Mouse (Mus musculus): ENCODE measurements around the gene Sp6. TPM values are rescaled to one million over a fixed set of nuclear protein-coding genes. Genes with fewer than 3 reads are reported as not detected.
A peak's percentile ranks its signal among the peaks of the same experiment; 100 is the strongest.

Sp6 gene
- total RNA-seq, 2 experiments from 2014 or later, result 0.13 TPM; not detected in 1

DNA sequence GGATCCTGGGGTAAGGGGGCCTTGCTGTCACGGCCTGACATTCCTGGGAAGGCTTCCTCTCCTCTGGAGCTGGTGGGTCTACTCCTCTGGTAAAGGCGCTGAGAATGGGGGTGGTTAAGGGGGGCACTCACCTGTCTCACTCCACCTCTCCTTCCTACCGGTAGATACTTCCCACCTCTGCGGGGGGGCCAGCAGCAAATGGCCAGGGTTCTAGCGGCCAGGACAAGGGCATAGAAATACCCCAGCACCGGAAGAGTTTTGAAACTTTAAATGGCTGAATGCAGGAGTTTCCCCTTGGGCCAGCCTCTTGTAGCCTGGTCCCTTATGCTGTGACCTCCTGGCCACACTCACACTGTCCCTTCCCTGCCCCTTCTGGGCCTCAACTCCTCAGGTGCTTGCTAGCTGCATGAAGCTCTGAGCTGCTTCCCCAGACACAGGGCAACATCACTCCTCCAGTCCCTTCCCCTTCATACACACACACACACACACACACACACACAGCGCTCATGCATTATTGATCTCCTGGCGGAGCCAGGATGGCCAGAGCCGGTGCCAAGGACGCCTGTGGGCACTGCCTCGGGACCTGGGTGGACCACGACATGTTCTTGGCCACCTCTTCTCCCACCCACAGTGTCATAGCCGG is 37.9 kb downstream of the Sp6 start:
- ATAC-seq (ENCODE audit: poor library complexity, severe bottlenecking), result peak; percentile 17

- peak; percentile 70 for ATAC-seq (ENCODE audit: poor library complexity, severe bottlenecking)
These were observed 39.0 kb downstream of the Sp6 start for GRCm38 (mm10) chr11:97052219-97052646.

DNA sequence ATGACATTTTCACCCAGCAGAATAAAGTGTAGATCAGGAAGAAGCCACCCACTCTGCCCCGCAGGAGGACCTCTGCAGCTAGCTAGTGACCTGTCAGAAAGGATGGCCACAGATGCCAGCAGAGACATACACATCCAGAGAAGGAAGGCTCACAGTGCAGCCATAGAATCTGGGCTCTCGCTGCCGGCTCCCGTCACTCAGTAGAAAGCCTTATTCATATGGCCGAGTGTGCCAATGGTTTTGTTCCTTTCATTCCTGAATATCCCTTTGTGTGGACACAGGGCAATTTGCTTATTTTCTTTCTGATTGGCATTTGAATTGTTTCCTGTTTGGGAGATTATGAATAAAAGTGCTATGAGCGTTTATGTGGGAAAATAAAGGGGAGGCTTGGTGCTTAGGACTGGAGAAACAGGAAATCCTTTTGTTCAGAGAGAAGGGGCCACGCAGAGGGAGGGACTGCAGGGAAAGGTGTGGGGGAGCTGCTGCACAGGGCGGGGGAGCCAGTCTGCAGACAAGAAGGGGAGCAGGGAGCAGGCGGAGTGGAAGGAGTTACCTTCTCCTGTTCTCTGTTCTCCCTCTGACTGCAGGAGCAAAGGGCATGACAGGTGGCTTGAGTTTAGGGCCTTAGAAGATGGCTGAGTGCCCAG is 50.2 kb downstream of the Sp6 start:
- no peak for ATAC-seq (ENCODE audit: poor library complexity, severe bottlenecking)

DNA sequence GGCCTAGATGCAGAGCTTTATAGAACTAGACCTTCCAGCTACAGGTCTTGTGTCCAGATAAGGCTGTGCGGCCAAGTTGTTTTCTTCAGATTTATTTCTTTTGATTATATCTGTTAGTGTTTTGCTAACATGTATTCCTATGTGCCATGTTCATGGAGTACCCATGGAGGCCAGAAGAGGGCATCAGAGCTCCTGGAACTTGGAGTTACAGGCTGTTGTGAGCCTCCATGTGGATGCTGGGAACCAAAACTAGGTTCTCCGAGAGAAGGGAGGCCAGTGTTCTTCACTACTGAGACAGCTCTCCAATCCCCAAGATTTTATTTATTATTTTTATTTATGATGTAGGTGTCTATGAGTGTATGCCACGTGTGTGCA is 50.7 kb downstream of the Sp6 start:
- no peak for ATAC-seq (ENCODE audit: poor library complexity, severe bottlenecking)

DNA sequence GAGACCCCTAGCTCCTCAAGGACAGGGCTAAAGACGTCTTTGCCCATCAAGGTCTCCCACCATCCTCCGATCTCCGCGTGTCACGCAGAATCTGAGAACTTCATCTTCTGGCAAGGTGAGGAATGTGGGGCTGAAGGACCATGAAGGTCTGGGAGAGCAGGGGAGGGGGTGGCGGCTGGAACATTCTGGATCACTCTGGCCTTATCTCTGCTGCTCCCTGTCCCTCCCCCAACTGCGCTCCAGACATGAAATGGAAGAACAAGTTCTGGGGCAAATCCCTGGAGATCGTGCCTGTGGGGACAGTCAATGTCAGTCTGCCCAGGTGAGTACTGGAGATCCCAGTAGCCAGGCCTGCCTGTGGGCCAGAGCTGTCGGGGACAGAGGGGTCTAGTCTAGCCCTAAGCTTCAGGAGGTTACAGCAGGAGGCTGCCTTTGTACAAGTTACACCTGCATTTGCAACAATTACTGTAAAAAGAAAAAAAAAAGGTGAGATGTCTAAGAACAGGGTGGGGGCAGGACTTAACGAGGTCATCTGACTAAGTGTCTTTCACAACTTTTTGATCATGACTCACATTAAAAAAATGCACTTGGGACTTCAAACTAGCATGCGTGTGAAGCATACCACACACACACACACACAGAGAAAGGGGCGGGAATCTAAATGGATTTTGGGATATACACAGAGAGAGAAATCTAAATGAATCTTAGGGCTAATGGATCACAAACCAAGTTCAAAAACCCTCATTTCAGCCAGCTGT is 52.5 kb downstream of the Sp6 start:
- ATAC-seq (ENCODE audit: poor library complexity, severe bottlenecking), result no peak

- no peak for ATAC-seq (ENCODE audit: poor library complexity, severe bottlenecking)
These were observed 53.6 kb downstream of the Sp6 start for GRCm38 (mm10) chr11:97066656-97067360.

DNA sequence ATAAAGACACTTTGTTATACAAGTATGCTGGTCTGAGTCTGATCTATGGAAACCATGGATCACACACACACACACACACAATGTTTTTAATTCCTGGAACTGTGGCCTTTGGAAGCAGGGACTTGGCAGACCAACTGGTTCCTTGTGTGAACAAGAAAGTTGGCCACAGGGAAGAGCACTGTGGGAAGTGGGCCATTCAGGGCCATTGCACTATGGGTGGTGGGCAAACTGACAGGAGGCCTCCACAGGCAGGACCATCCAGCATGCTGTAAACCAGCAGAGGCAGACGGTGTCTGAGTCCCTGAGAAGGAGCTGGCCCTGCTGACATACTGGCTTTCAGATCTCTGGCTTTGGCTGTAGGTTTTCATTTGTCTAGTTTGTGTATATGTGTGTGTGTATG is 56.1 kb downstream of the Sp6 start:
- ATAC-seq (ENCODE audit: poor library complexity, severe bottlenecking), result no peak

GRCm38 (mm10) chr11:97069770-97070169 is 56.6 kb downstream of the Sp6 start:
- no peak for ATAC-seq (ENCODE audit: poor library complexity, severe bottlenecking)

- ATAC-seq (ENCODE audit: poor library complexity, severe bottlenecking), result no peak
These were observed 57.9 kb downstream of the Sp6 start for GRCm38 (mm10) chr11:97071129-97071528.

- peak; percentile 47 for ATAC-seq (ENCODE audit: poor library complexity, severe bottlenecking)
These were observed 59.3 kb downstream of the Sp6 start for GRCm38 (mm10) chr11:97072533-97072932.

- no peak for ATAC-seq (ENCODE audit: poor library complexity, severe bottlenecking)
These were observed 61.0 kb downstream of the Sp6 start for GRCm38 (mm10) chr11:97074235-97074634.

Other genes with a start within 250 kb of the Sp6 start
- gene Snx11, start 235.8 kb upstream of the Sp6 start, total RNA-seq (2015), result 8.3 and 10.3 TPM in 2 replicates
- 25.5 and 27.4 TPM in 2 replicates for gene Snx11, start 235.8 kb upstream of the Sp6 start, total RNA-seq (2017)
- gene Cbx1, start 224.3 kb upstream of the Sp6 start, total RNA-seq (2015), result 37.7 and 39.2 TPM in 2 replicates
- gene Cbx1, start 224.3 kb upstream of the Sp6 start, total RNA-seq (2017), result 60.2 and 60.5 TPM in 2 replicates
- 30.0 and 32.6 TPM in 2 replicates for gene Nfe2l1, start 183.4 kb upstream of the Sp6 start, total RNA-seq (2015)
- 30.2 and 31.1 TPM in 2 replicates for gene Nfe2l1, start 183.4 kb upstream of the Sp6 start, total RNA-seq (2017)
- gene Copz2, start 163.5 kb upstream of the Sp6 start, total RNA-seq (2015), result 2.0 and 4.2 TPM in 2 replicates
- 0.28 and 0.92 TPM in 2 replicates for gene Copz2, start 163.5 kb upstream of the Sp6 start, total RNA-seq (2017)
- gene Cdk5rap3, start 96.9 kb upstream of the Sp6 start, total RNA-seq (2015), result 17.5 and 21.1 TPM in 2 replicates
- 23.9 and 37.3 TPM in 2 replicates for gene Cdk5rap3, start 96.9 kb upstream of the Sp6 start, total RNA-seq (2017)
- gene Prr15l, start 85.3 kb upstream of the Sp6 start, total RNA-seq (2015), result 0.07 TPM in 1 of 2 replicates, not detected in the other
- gene Prr15l, start 85.3 kb upstream of the Sp6 start, total RNA-seq (2017), result 0.16 and 0.29 TPM in 2 replicates
- gene Pnpo, start 69.4 kb upstream of the Sp6 start, total RNA-seq (2015), result 16.8 and 19.9 TPM in 2 replicates
- 29.1 and 32.8 TPM in 2 replicates for gene Pnpo, start 69.4 kb upstream of the Sp6 start, total RNA-seq (2017)
- gene Sp2, start 30.4 kb upstream of the Sp6 start, total RNA-seq (2015), result 45.7 and 46.6 TPM in 2 replicates
- 5.3 and 8.3 TPM in 2 replicates for gene Sp2, start 30.4 kb upstream of the Sp6 start, total RNA-seq (2017)
- 0.48 and 1.4 TPM in 2 replicates for gene Scrn2, start 16.5 kb downstream of the Sp6 start, total RNA-seq (2015)
- gene Scrn2, start 16.5 kb downstream of the Sp6 start, total RNA-seq (2017), result 5.1 and 5.4 TPM in 2 replicates
- gene Lrrc46, start 28.0 kb downstream of the Sp6 start, total RNA-seq (2015), result 0.55 and 0.80 TPM in 2 replicates
- gene Lrrc46, start 28.0 kb downstream of the Sp6 start, total RNA-seq (2017), result not detected in 2 replicates
- gene Mrpl10, start 28.2 kb downstream of the Sp6 start, total RNA-seq (2015), result 28.4 and 28.6 TPM in 2 replicates
- gene Mrpl10, start 28.2 kb downstream of the Sp6 start, total RNA-seq (2017), result 18.6 and 19.7 TPM in 2 replicates
- gene Osbpl7, start 37.2 kb downstream of the Sp6 start, total RNA-seq (2015), result 5.3 and 6.5 TPM in 2 replicates
- gene Osbpl7, start 37.2 kb downstream of the Sp6 start, total RNA-seq (2017), result 7.1 and 7.5 TPM in 2 replicates
- gene Tbx21, start 101.9 kb downstream of the Sp6 start, total RNA-seq (2015), result 0.58 and 1.0 TPM in 2 replicates
- 1.1 and 1.3 TPM in 2 replicates for gene Tbx21, start 101.9 kb downstream of the Sp6 start, total RNA-seq (2017)
- 16.0 and 17.6 TPM in 2 replicates for gene Tbkbp1, start 138.1 kb downstream of the Sp6 start, total RNA-seq (2015)
- 13.6 and 17.2 TPM in 2 replicates for gene Tbkbp1, start 138.1 kb downstream of the Sp6 start, total RNA-seq (2017)
- 86.9 and 93.7 TPM in 2 replicates for gene Kpnb1, start 174.5 kb downstream of the Sp6 start, total RNA-seq (2015)
- 196 and 233 TPM in 2 replicates for gene Kpnb1, start 174.5 kb downstream of the Sp6 start, total RNA-seq (2017)

All from megakaryocyte, adult 5-6 weeks (primary cell).